Mouse (Mus musculus): ENCODE results near the gene Prepl. TPM values are rescaled to one million over a fixed set of nuclear protein-coding genes. Genes with fewer than 3 reads are reported as not detected.

Gene Prepl
- polyA plus RNA-seq, 1 experiment from 2014 or later, result 129 TPM

Other genes starting within 250 kb of the Prepl start
- 70.7 and 97.5 TPM in 2 replicates for gene Ppm1b, start 133.5 kb downstream of the Prepl start, polyA plus RNA-seq (2014; fragmentation: Nextera tagmentation; extraction: Ambion mirVana)
- gene Slc3a1, start 61.9 kb downstream of the Prepl start, polyA plus RNA-seq (2014; fragmentation: Nextera tagmentation; extraction: Ambion mirVana), result 0.37 and 0.42 TPM in 2 replicates
- gene Camkmt, start 311 bp upstream of the Prepl start, polyA plus RNA-seq (2014; fragmentation: Nextera tagmentation; extraction: Ambion mirVana), result 19.4 and 20.8 TPM in 2 replicates

Data from midbrain, embryonic 14.5 days (tissue).